Mouse (Mus musculus) stomach, postnatal 0 days (tissue): ENCODE results near the gene Gpha2.

Experiments
- CTCF ChIP-seq: IDR thresholded peaks from 2 replicates; pipeline ENCODE4 v1.5.1; 2016; ENCODE audit warnings: antibody characterized with exemption, low read depth, mild to moderate bottlenecking, moderate library complexity
- EP300 ChIP-seq: optimal IDR thresholded peaks from 2 replicates; pipeline ENCODE3; 2016; ENCODE audit warnings: antibody characterized with exemption

GRCm38 (mm10) chr19:6264945-6265344, 38.8 kb downstream of the Gpha2 start:
- TF ChIP-seq CTCF: no peak
- TF ChIP-seq EP300: no peak
